Mouse (Mus musculus): Measurements from ENCODE around the gene Tpm3-rs7. TPM values are rescaled to one million over a fixed set of nuclear protein-coding genes. Genes with fewer than 3 reads are reported as not detected.
"Not testable (repeated sequence)": the region's sequence is repeated elsewhere in the genome, so short reads cannot be mapped to it uniquely, and the experiment has no call there.

The Tpm3-rs7 gene
- 10 to 100 TPM; 49.3 to 55.5 TPM for total RNA-seq (2021)
- long read RNA-seq, experiment 1, transcript Tpm3-rs7-201 (1 exons, 2,147 nt), result major isoform, 81 of 81 reads
- long read RNA-seq, experiment 1, partial matches to known transcripts, result 0 of 81 reads
- long read RNA-seq, experiment 1, other reads (novel, unspliced or antisense), result 0 of 81 reads
- long read RNA-seq, experiment 2, transcript Tpm3-rs7-201 (1 exons, 2,147 nt), result major isoform, 22 of 22 reads
- long read RNA-seq, experiment 2, partial matches to known transcripts, result 0 of 22 reads
- long read RNA-seq, experiment 2, other reads (novel, unspliced or antisense), result 0 of 22 reads

DNA sequence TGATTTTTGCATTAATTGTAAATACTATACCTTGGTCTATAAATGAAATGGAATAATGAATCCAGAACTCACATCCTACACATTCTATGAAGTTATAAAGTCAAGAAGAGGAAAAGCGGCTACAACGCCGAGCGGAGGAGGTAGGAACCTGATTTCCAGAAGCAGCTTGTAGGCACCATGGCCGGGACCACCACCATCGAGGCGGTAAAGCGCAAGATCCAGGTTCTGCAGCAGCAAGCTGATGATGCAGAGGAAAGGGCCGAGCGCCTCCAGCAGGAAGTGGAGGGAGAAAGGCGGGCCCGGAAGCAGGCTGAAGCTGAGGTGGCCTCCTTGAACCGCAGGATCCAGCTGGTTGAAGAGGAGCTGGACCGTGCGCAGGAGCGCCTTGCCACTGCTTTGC, at the start of gene Tpm3-rs7:
TSS of gene Tpm3-rs7 (plus strand) at position 110 of the 400 bp plus-strand sequence.
- DNase-seq, result not testable (repeated sequence)

GRCm38 (mm10) chr14:113317023-113317422, 2.6 kb downstream of the Tpm3-rs7 start:
- DNase-seq, result no peak

- DNase-seq, result no peak
Measured at GRCm38 (mm10) chr14:113363361-113363760, 49.0 kb downstream of the Tpm3-rs7 start.
